Mouse (Mus musculus): ENCODE data around the gene Dbh. TPM values are rescaled to one million over a fixed set of nuclear protein-coding genes. Genes with fewer than 3 reads are reported as not detected.

The Dbh gene
- polyA plus RNA-seq, 1 experiment from 2014 or later, result 7.7 TPM

DNA sequence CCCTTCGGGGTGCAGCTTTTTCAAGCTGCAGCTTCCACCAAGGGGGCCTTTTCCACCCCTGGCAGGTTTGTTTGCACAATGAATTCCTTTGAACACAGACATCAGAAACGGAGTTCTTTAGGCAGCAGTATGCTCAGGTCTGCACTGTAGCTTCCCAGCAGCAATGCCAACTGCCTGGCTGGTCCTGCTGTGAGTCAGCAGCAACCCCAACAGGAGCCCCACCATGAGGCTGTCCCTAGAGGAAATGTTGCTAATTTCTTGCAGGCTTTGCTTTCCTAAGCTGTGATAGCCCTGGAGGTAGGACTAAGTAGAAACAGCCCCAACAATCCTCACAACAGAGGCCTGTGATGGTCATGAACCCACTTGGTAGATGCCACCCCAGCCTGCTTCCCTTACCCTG lies 2.0 kb downstream of the Dbh start:
- no peaks in the 10 kb centered on the region for H3K9me3 ChIP-seq

GRCm38 (mm10) chr2:27174242-27174641 lies 9.2 kb downstream of the Dbh start:
- no peaks in the 10 kb centered on the region for H3K36me3 ChIP-seq
- H3K4me3 ChIP-seq, result no peak overlapping the region
- no peaks in the 10 kb centered on the region for H3K4me1 ChIP-seq (replicated peaks)
- no peaks in the 10 kb centered on the region for H3K9me3 ChIP-seq
- WGBS, result 88% methylated on average over 2 of the region's 2 CpGs
- H3K27me3 ChIP-seq, result no peaks in the 10 kb centered on the region
- H3K4me2 ChIP-seq, result no peak overlapping the region
- no peak overlapping the region for H3K27ac ChIP-seq (replicated peaks)
- no peak for ATAC-seq (ENCODE audit: low FRiP score, low read depth)
- no peak overlapping the region for H3K9ac ChIP-seq

More for the DNA sequence above, 2.0 kb downstream of the Dbh start:
- Histone ChIP-seq H3K4me2 (no peak overlapping the region), H3K4me1 (replicated peaks) (no peaks in the 10 kb centered on the region), H3K27me3 (no peaks in the 10 kb centered on the region), H3K36me3 (no peaks in the 10 kb centered on the region), H3K9ac (no peak overlapping the region), H3K4me3 (no peak overlapping the region), H3K27ac (replicated peaks) (no peak overlapping the region)
- no peak for ATAC-seq (ENCODE audit: low FRiP score, low read depth)
- WGBS, result 28% methylated on average over 2 of the region's 2 CpGs

GRCm38 (mm10) chr2:27175696-27176267 lies 10.7 kb downstream of the Dbh start:
- Histone ChIP-seq H3K27ac (replicated peaks) (no peak overlapping the region), H3K36me3 (no peaks in the 10 kb centered on the region), H3K27me3 (no peaks in the 10 kb centered on the region), H3K4me1 (replicated peaks) (no peaks in the 10 kb centered on the region), H3K4me3 (no peak overlapping the region), H3K4me2 (no peak overlapping the region), H3K9ac (no peak overlapping the region), H3K9me3 (no peaks in the 10 kb centered on the region)
- ATAC-seq (ENCODE audit: low FRiP score, low read depth), result no peak
- WGBS, result 75% methylated on average over 10 of the region's 10 CpGs

DNA sequence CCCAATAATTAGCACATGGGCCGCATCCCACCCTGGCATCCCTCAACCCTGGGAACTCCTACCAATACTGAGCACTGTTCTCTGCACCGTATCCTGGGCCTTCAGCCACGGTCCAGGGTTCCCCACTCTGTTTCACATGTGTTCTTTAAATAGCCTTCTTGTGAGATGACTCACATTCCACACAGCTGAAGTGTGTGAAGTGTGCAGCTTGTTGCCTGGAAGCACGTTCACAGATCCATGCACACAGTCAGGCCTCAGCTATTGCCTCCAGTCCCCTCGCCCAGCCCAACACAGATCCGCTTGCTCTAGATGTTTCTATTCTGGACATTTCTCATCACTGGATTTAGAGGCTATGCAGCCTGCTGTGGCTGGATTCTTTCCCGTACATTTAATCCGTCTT lies 14.1 kb downstream of the Dbh start:
- 83% methylated on average over 8 of the region's 8 CpGs for WGBS
- Histone ChIP-seq H3K36me3 (no peaks in the 10 kb centered on the region), H3K27me3 (no peaks in the 10 kb centered on the region), H3K27ac (replicated peaks) (no peak overlapping the region), H3K4me2 (no peak overlapping the region), H3K9ac (no peak overlapping the region), H3K4me3 (no peak overlapping the region), H3K4me1 (replicated peaks) (peaks cover 7% of the 10 kb centered on the region; the same call in 1 of the 2 replicates), H3K9me3 (no peaks in the 10 kb centered on the region)
- no peak for ATAC-seq (ENCODE audit: low FRiP score, low read depth)

DNA sequence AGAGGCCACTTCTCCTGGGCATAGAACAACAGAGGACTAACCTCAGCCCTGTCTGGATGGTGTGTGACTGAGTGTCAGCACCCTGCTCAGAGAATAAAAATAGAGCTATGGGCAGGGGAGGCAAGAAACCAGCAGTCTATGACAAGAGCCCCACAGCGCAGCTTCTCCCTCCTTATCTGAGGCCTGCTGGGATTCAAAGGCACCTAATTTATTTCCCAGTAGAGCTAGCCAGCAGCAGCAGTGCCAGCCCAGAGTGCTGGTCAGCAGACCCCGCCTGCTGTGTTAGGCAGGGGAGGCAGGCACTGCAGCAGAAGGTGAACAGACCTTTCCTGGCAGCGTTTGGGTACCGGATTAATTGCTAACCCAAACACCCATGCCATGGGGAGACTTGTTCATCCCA lies 16.9 kb downstream of the Dbh start:
- no peak overlapping the region for H3K4me2 ChIP-seq
- 79% methylated on average over 4 of the region's 4 CpGs for WGBS
- no peak for ATAC-seq (ENCODE audit: low FRiP score, low read depth)
- H3K4me1 ChIP-seq (replicated peaks), result peaks cover 10% of the 10 kb centered on the region; the same call in 1 of the 2 replicates
- H3K27ac ChIP-seq (replicated peaks), result no peak overlapping the region
- no peak overlapping the region for H3K4me3 ChIP-seq
- H3K36me3 ChIP-seq, result no peaks in the 10 kb centered on the region
- H3K27me3 ChIP-seq, result no peaks in the 10 kb centered on the region
- H3K9me3 ChIP-seq, result no peaks in the 10 kb centered on the region
- H3K9ac ChIP-seq, result no peak overlapping the region

GRCm38 (mm10) chr2:27183734-27184133 lies 18.7 kb downstream of the Dbh start:
- Histone ChIP-seq H3K9me3 (no peaks in the 10 kb centered on the region), H3K36me3 (no peaks in the 10 kb centered on the region), H3K9ac (no peak overlapping the region), H3K27ac (replicated peaks) (peak overlapping the region; percentile 51; the same call in 1 of the 2 replicates), H3K4me3 (no peak overlapping the region), H3K4me1 (replicated peaks) (peaks cover 10% of the 10 kb centered on the region; the same call in 1 of the 2 replicates), H3K27me3 (no peaks in the 10 kb centered on the region), H3K4me2 (no peak overlapping the region)
- WGBS, result 54% methylated on average over 12 of the region's 12 CpGs
- ATAC-seq (ENCODE audit: low FRiP score, low read depth), result peak; percentile 85; the same call in 1 of the 2 replicates

DNA sequence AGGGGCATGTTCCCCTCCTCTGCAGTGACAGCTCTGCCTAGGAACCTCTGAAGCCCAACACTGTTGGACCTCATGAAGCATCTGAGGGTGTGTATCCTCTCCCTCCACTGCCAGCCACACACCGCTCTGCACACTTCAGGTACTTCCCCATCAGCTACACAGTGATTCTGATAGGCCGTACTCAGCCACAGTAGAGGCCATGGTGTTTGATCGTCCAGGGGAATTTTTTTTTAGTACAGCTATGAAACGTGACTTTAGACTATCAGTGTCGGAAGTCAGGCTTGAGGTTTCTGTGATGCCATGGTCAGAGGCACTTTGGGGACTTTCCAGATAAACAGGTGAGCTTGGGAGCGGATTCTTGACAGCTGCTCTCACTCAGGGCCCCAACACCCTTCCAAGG lies 22.5 kb downstream of the Dbh start:
- WGBS, result 89% methylated on average over 6 of the region's 6 CpGs
- H3K4me1 ChIP-seq (replicated peaks), result peaks cover 10% of the 10 kb centered on the region; the same call in 1 of the 2 replicates
- H3K9ac ChIP-seq, result no peak overlapping the region
- no peaks in the 10 kb centered on the region for H3K27me3 ChIP-seq
- no peak for ATAC-seq (ENCODE audit: low FRiP score, low read depth)
- no peaks in the 10 kb centered on the region for H3K36me3 ChIP-seq
- no peak overlapping the region for H3K27ac ChIP-seq (replicated peaks)
- no peak overlapping the region for H3K4me3 ChIP-seq
- H3K9me3 ChIP-seq, result no peaks in the 10 kb centered on the region
- no peak overlapping the region for H3K4me2 ChIP-seq

- Histone ChIP-seq H3K36me3 (no peaks in the 10 kb centered on the region), H3K4me1 (replicated peaks) (no peaks in the 10 kb centered on the region), H3K4me2 (no peak overlapping the region), H3K4me3 (no peak overlapping the region), H3K27ac (replicated peaks) (no peak overlapping the region), H3K9ac (no peak overlapping the region), H3K27me3 (no peaks in the 10 kb centered on the region), H3K9me3 (0 out of 2 replicates have a peak, but pooled peaks cover 3% of the 10 kb centered on the region)
- 63% methylated on average over 4 of the region's 4 CpGs for WGBS
- no peak for ATAC-seq (ENCODE audit: low FRiP score, low read depth)
Observed at GRCm38 (mm10) chr2:27189994-27190393, 25.0 kb downstream of the Dbh start.

DNA sequence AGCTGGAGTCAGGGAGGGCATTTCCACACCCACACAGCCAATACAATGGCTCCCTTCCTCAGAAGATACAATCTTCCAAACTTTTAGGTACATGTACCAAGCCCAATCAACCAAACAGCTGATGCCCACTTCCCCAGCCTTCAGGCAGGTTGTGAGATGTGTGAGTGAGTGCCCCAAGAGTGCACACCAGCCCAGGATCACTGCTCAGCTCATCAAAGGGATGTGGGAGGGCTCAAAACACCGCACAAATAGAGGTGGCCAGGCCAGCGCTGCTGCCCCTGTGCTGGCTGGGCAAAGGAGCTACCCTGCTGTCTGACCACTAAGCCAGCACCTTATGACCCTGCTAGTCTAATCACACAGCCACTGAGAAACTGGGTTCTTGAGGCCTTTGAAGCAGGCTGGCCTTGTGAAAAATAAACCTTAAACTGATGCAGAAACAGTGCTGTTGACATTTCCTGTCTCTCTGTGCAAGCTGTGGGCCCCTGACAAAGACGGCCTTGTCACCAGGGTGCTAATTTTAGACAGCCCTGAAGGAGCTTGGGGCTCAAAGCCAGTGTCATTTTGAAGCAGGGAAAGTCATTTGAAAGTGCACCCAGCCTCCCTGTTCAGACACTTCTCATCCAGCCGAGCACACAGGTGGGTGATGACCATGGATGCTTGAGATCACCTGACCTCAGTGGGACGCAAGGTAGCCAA lies 33.7 kb downstream of the Dbh start:
- Histone ChIP-seq H3K4me1 (replicated peaks) (no peaks in the 10 kb centered on the region), H3K9me3 (0 out of 2 replicates have a peak, but pooled peaks cover 3% of the 10 kb centered on the region), H3K27ac (replicated peaks) (no peak overlapping the region), H3K27me3 (no peaks in the 10 kb centered on the region), H3K9ac (no peak overlapping the region), H3K36me3 (no peaks in the 10 kb centered on the region), H3K4me3 (no peak overlapping the region), H3K4me2 (no peak overlapping the region)
- no peak for ATAC-seq (ENCODE audit: low FRiP score, low read depth)
- 71% methylated on average over 5 of the region's 5 CpGs for WGBS

DNA sequence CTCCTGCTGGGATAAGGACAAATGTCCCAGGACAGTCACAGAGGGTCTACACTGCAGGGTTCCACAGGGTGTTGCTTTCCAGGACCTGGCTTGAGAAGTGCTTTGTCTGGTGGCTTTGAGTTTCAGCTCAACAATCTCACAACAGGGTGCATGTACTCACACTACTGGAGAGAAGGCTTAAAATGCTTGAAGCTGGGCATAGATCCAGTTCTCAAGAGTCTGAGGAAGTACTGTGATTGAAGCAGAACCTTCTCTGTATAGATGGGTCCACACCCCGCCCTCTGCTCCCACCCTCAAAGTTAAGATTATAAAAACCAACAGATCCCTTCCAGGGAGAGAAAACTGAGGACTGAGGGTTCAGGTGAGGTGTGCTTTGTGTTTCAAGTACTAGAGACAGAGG lies 35.6 kb downstream of the Dbh start:
- Histone ChIP-seq H3K27ac (replicated peaks) (no peak overlapping the region), H3K9ac (no peak overlapping the region), H3K27me3 (no peaks in the 10 kb centered on the region), H3K4me1 (replicated peaks) (no peaks in the 10 kb centered on the region), H3K36me3 (no peaks in the 10 kb centered on the region), H3K9me3 (no peaks in the 10 kb centered on the region), H3K4me2 (no peak overlapping the region), H3K4me3 (no peak overlapping the region)
- ATAC-seq (ENCODE audit: low FRiP score, low read depth), result no peak
- WGBS, result 83% methylated on average over 1 of the region's 1 CpGs

DNA sequence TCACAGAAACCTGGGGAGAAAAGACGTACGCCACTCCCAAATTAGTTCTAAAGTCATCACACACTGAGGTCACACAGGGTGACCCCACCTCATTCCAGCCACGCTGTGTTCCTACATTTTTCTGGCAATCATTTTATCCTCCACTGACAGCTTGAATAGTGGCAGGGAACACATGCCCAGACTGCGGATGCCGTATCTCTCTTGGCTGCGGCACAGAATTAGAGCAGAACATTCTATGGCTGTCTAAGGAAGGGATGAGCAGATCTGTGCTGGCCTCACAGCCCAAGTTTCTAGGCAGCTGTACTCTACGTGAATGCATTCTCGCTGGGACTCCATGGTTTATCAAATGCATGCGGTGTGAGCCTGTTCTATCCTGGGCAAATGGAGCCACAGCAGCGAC lies 40.6 kb downstream of the Dbh start:
- no peak overlapping the region for H3K4me3 ChIP-seq
- no peaks in the 10 kb centered on the region for H3K36me3 ChIP-seq
- H3K27me3 ChIP-seq, result no peaks in the 10 kb centered on the region
- H3K9me3 ChIP-seq, result no peaks in the 10 kb centered on the region
- WGBS, result 65% methylated on average over 10 of the region's 10 CpGs
- peaks cover 7% of the 10 kb centered on the region; the same call in 1 of the 2 replicates for H3K4me1 ChIP-seq (replicated peaks)
- H3K9ac ChIP-seq, result no peak overlapping the region
- H3K27ac ChIP-seq (replicated peaks), result peak overlapping the region; percentile 55; the same call in 1 of the 2 replicates
- ATAC-seq (ENCODE audit: low FRiP score, low read depth), result no peak
- H3K4me2 ChIP-seq, result no peak overlapping the region

GRCm38 (mm10) chr2:27206128-27206797 lies 41.2 kb downstream of the Dbh start:
- H3K9me3 ChIP-seq, result no peaks in the 10 kb centered on the region
- no peaks in the 10 kb centered on the region for H3K27me3 ChIP-seq
- no peak for ATAC-seq (ENCODE audit: low FRiP score, low read depth)
- 77% methylated on average over 15 of the region's 15 CpGs for WGBS
- H3K36me3 ChIP-seq, result no peaks in the 10 kb centered on the region
- peaks cover 7% of the 10 kb centered on the region; the same call in 1 of the 2 replicates for H3K4me1 ChIP-seq (replicated peaks)
- H3K4me2 ChIP-seq, result no peak overlapping the region
- no peak overlapping the region for H3K9ac ChIP-seq
- H3K27ac ChIP-seq (replicated peaks), result peak overlapping the region; percentile 55; the same call in 1 of the 2 replicates
- H3K4me3 ChIP-seq, result no peak overlapping the region
